Mouse (Mus musculus) small intestine, adult 2 months (tissue): ENCODE data around the gene Ntm.

Source experiments
- CTCF ChIP-seq: fragments of 200-500 bp; IDR thresholded peaks from 2 replicates; pipeline ENCODE4 v1.5.1; 2012; ENCODE audit warnings: low read depth, mild to moderate bottlenecking, control low read depth, inconsistent platforms, low read length, moderate library complexity, mixed read lengths; ENCODE audit not compliant: insufficient replicate concordance, insufficient read length; ENCODE audit errors: extremely low read depth
- POLR2A ChIP-seq: fragments of 200-500 bp; IDR thresholded peaks from 2 replicates; pipeline ENCODE4 v1.6.1; 2012; ENCODE audit warnings: low read depth, mild to moderate bottlenecking, control low read depth, inconsistent platforms, low read length, moderate library complexity

DNA sequence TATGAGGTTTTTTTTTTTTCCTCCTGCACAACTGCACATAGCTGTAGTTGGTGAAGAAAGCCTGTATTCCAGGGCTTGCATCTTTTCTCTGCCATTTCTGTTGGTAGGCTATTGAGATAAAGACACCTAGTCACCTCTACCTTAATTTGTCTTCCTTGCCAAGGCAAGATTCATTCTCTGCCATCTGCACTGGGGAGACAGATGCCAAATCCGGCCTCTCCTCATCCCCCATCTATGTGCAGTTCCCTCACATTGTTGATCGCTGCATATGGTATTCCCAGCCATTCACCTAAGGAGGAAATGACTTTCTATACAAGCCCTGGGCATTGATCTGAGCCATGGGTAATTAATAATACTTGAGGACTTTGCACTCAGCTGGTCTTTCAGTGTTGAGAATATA lies 753.7 kb downstream of the Ntm start:
- TF ChIP-seq CTCF (no peak), POLR2A (no peak)
